Mouse (Mus musculus): ENCODE results near the gene Hsd3b6. TPM values are rescaled to one million over a fixed set of nuclear protein-coding genes. Genes with fewer than 3 reads are reported as not detected.

Gene Hsd3b6
- total and polyA plus RNA-seq, 3 experiments, result not detected

DNA sequence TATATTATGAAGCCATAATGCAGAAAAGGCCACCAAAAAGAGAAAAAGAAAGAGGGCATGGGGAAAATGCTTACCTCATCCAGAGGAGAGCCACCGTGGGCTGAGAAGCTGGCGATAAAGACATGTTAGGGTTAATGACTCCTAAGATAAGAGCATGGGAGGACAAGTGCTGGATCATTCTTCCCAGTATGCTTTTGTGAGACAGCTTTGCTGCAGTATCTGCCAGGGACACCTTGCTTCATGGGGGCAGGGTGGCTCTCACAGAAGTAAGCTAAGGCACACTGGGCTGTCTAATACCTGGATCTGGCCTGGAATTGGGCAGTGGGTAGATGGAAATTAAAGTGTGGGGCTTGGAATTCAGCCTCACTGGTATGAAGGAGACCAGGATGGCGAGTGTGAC, 40.9 kb upstream of the Hsd3b6 start:
- no peak for TF ChIP-seq HCFC1 (IDR thresholded peaks at IDR 0.05; ENCODE audit: low read depth, low read length)
- TF ChIP-seq NELFE (IDR thresholded peaks at IDR 0.05; ENCODE audit: low read depth, low read length), result no peak
- TF ChIP-seq CHD1 (IDR thresholded peaks at IDR 0.05; ENCODE audit: low read depth, low read length), result no peak
- peak; percentile 70 for TF ChIP-seq EP300 (IDR thresholded peaks at IDR 0.05; ENCODE audit: low read depth in 1 of 2, low read length in 2 of 2)
- TF ChIP-seq ETS1 (IDR thresholded peaks at IDR 0.05; ENCODE audit: low read depth, low read length), result peak; percentile 50
- TF ChIP-seq ZC3H11A (IDR thresholded peaks at IDR 0.05; ENCODE audit: low read depth, low read length), result no peak
- peak; percentile 70 for TF ChIP-seq TCF12 (IDR thresholded peaks at IDR 0.05; ENCODE audit: low read depth, low read length)
- TF ChIP-seq CTCF (IDR thresholded peaks at IDR 0.05 in 2 of 3, conservative IDR thresholded peaks at IDR 0.05 in 1 of 3; ENCODE audit: control insufficient read depth in 1 of 3, insufficient read depth in 1 of 3, low read depth in 2 of 3, low read length in 3 of 3, poor library complexity in 1 of 3, severe bottlenecking in 1 of 3), result no peak
- peak; percentile 77 for TF ChIP-seq GATA1 (IDR thresholded peaks at IDR 0.05; ENCODE audit: low read depth, low read length)
- TF ChIP-seq TAL1 (IDR thresholded peaks at IDR 0.05; ENCODE audit: low read length), result peak; percentile 72
- TF ChIP-seq MAFK (IDR thresholded peaks at IDR 0.05; ENCODE audit: borderline replicate concordance, low read depth, low read length), result no peak
- no peak for TF ChIP-seq ZMIZ1 (IDR thresholded peaks at IDR 0.05; ENCODE audit: low read depth, low read length)
- H3K27ac ChIP-seq (ENCODE audit: control insufficient read depth, low read depth, low read length), result no peak overlapping the region
- H3K9me3 ChIP-seq (replicated peaks; ENCODE audit: insufficient read depth, low read length), result no peaks in the 10 kb centered on the region
- DNase-seq (ENCODE audit: low read depth, low spot score), result peak; percentile 52
- no peaks in the 10 kb centered on the region for H3K79me2 ChIP-seq (ENCODE audit: control insufficient read depth, insufficient read depth, low read length, poor library complexity)
- no peaks in the 10 kb centered on the region for H3K27me3 ChIP-seq (ENCODE audit: control insufficient read depth in 1 of 2, insufficient read depth in 2 of 2, low read length in 2 of 2)
- peaks cover 0 to 14% of the 10 kb centered on the region in 2 experiments for H3K4me1 ChIP-seq (ENCODE audit: control insufficient read depth in 1 of 2, insufficient read depth in 2 of 2, low read length in 2 of 2)
- H3K4me3 ChIP-seq (ENCODE audit: control insufficient read depth in 1 of 2, insufficient read depth in 1 of 2, low read depth in 2 of 2, low read length in 2 of 2), result no peak overlapping the region
- H3K9ac ChIP-seq (ENCODE audit: control insufficient read depth, low read depth, low read length, poor library complexity, severe bottlenecking), result no peak overlapping the region
- H3K36me3 ChIP-seq (ENCODE audit: control insufficient read depth in 1 of 2, insufficient read depth in 2 of 2, low read length in 2 of 2), result peaks cover 0 to 12% of the 10 kb centered on the region in 2 experiments; a peak in 2 of 4 replicates

DNA sequence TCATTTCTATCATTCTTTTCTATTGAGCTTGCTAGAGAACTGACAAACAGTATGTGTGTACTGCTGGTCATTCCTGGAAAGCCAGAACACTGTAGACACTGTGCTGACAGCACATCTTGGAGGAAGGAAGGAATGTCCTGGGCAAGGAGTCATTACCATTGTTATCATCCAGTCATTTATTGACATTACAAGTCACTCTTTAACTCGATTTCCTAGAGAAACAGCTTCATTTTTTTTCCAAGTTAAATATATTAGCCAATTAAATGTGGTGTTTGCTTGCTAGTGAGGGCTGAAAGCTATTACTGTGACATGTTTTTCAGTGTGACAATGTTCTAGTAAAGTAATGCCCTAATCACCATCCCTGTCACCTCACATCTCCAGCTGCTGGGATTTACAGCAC, 39.4 kb upstream of the Hsd3b6 start:
- Histone ChIP-seq H3K9ac (ENCODE audit: control insufficient read depth, low read depth, low read length, poor library complexity, severe bottlenecking) (no peak overlapping the region), H3K36me3 (ENCODE audit: control insufficient read depth in 1 of 2, insufficient read depth in 2 of 2, low read length in 2 of 2) (peaks cover 0 to 12% of the 10 kb centered on the region in 2 experiments; a peak in 2 of 4 replicates), H3K9me3 (replicated peaks; ENCODE audit: insufficient read depth, low read length) (no peaks in the 10 kb centered on the region), H3K4me1 (ENCODE audit: control insufficient read depth in 1 of 2, insufficient read depth in 2 of 2, low read length in 2 of 2) (peaks cover 0 to 14% of the 10 kb centered on the region in 2 experiments), H3K27ac (ENCODE audit: control insufficient read depth, low read depth, low read length) (no peak overlapping the region), H3K4me3 (ENCODE audit: control insufficient read depth in 1 of 2, insufficient read depth in 1 of 2, low read depth in 2 of 2, low read length in 2 of 2) (no peak overlapping the region), H3K27me3 (ENCODE audit: control insufficient read depth in 1 of 2, insufficient read depth in 2 of 2, low read length in 2 of 2) (no peaks in the 10 kb centered on the region), H3K79me2 (ENCODE audit: control insufficient read depth, insufficient read depth, low read length, poor library complexity) (no peaks in the 10 kb centered on the region)
- no peak for DNase-seq (ENCODE audit: low read depth, low spot score)
- no peak for TF ChIP-seq KAT2A (conservative IDR thresholded peaks at IDR 0.05; ENCODE audit: low read depth, low read length)
- no peak for TF ChIP-seq USF2 (IDR thresholded peaks at IDR 0.05; ENCODE audit: borderline replicate concordance in 1 of 2, insufficient read depth in 1 of 2, low read depth in 1 of 2, low read length in 2 of 2)
- no peak for TF ChIP-seq TCF12 (IDR thresholded peaks at IDR 0.05; ENCODE audit: low read depth, low read length)
- TF ChIP-seq UBTF (IDR thresholded peaks at IDR 0.05; ENCODE audit: borderline replicate concordance, insufficient read depth, low read depth, low read length), result no peak
- no peak for TF ChIP-seq MAFK (IDR thresholded peaks at IDR 0.05; ENCODE audit: borderline replicate concordance, low read depth, low read length)
- TF ChIP-seq MYB (IDR thresholded peaks at IDR 0.05; ENCODE audit: low read depth, low read length), result no peak
- no peak for TF ChIP-seq ETS1 (IDR thresholded peaks at IDR 0.05; ENCODE audit: low read depth, low read length)
- no peak for TF ChIP-seq CHD1 (IDR thresholded peaks at IDR 0.05; ENCODE audit: low read depth, low read length)
- TF ChIP-seq HCFC1 (IDR thresholded peaks at IDR 0.05; ENCODE audit: low read depth, low read length), result no peak
- TF ChIP-seq ZKSCAN1 (IDR thresholded peaks at IDR 0.05; ENCODE audit: low read depth, low read length), result no peak
- no peak for TF ChIP-seq CTCF (IDR thresholded peaks at IDR 0.05 in 2 of 3, conservative IDR thresholded peaks at IDR 0.05 in 1 of 3; ENCODE audit: control insufficient read depth in 1 of 3, insufficient read depth in 1 of 3, low read depth in 2 of 3, low read length in 3 of 3, poor library complexity in 1 of 3, severe bottlenecking in 1 of 3)
- TF ChIP-seq MEF2A (IDR thresholded peaks at IDR 0.05; ENCODE audit: extremely low read depth, insufficient replicate concordance, low read depth, low read length, poor library complexity, severe bottlenecking), result no peak
- TF ChIP-seq SMC3 (IDR thresholded peaks at IDR 0.05; ENCODE audit: low read depth, low read length), result no peak
- TF ChIP-seq GABPA (IDR thresholded peaks at IDR 0.05; ENCODE audit: low read depth, low read length), result no peak

Data from MEL (cell line).